Mouse (Mus musculus): ENCODE results near the gene Glcci1. TPM values are rescaled to one million over a fixed set of nuclear protein-coding genes. Genes with fewer than 3 reads are reported as not detected.

Glcci1 gene
- polyA plus RNA-seq, 1 experiment from 2014 or later, result 5.2 TPM

GRCm38 (mm10) chr6:8619582-8620350, 110.4 kb downstream of the Glcci1 start:
- no peak overlapping the region for H3K4me3 ChIP-seq
- DNase-seq (ENCODE audit: low spot score), result no peak
- WGBS, result 76% methylated on average over 4 of the region's 4 CpGs
- H3K4me1 ChIP-seq, result no peaks in the 10 kb centered on the region
- no peaks in the 10 kb centered on the region for H3K36me3 ChIP-seq
- H3K27ac ChIP-seq, result no peak overlapping the region
- no peaks in the 10 kb centered on the region for H3K9me3 ChIP-seq
- no peaks in the 10 kb centered on the region for H3K27me3 ChIP-seq (ENCODE audit: insufficient read depth, poor library complexity, severe bottlenecking)

- H3K36me3 ChIP-seq, result no peaks in the 10 kb centered on the region
- no peak for DNase-seq (ENCODE audit: low spot score)
- WGBS, result 75% methylated on average over 3 of the region's 3 CpGs
- no peaks in the 10 kb centered on the region for H3K9me3 ChIP-seq
- H3K27ac ChIP-seq, result no peak overlapping the region
- H3K4me1 ChIP-seq, result no peaks in the 10 kb centered on the region
- H3K4me3 ChIP-seq, result no peak overlapping the region
- no peaks in the 10 kb centered on the region for H3K27me3 ChIP-seq (ENCODE audit: insufficient read depth, poor library complexity, severe bottlenecking)
Measured at GRCm38 (mm10) chr6:8623045-8623444, 113.6 kb downstream of the Glcci1 start.

- DNase-seq (ENCODE audit: low spot score), result no peak
- H3K36me3 ChIP-seq, result no peaks in the 10 kb centered on the region
- no peaks in the 10 kb centered on the region for H3K9me3 ChIP-seq
- H3K4me3 ChIP-seq, result no peak overlapping the region
- H3K27me3 ChIP-seq (ENCODE audit: insufficient read depth, poor library complexity, severe bottlenecking), result no peaks in the 10 kb centered on the region
- WGBS, result 87% methylated on average over 8 of the region's 8 CpGs
- no peak overlapping the region for H3K27ac ChIP-seq
- H3K4me1 ChIP-seq, result peaks cover 4% of the 10 kb centered on the region; the same call in 1 of the 2 replicates
Measured at GRCm38 (mm10) chr6:8628226-8628625, 118.8 kb downstream of the Glcci1 start.

- WGBS, result 87% methylated on average over 7 of the region's 7 CpGs
- H3K4me3 ChIP-seq, result no peak overlapping the region
- no peaks in the 10 kb centered on the region for H3K36me3 ChIP-seq
- no peaks in the 10 kb centered on the region for H3K27me3 ChIP-seq (ENCODE audit: insufficient read depth, poor library complexity, severe bottlenecking)
- peaks cover 4% of the 10 kb centered on the region; the same call in 1 of the 2 replicates for H3K4me1 ChIP-seq
- no peak overlapping the region for H3K27ac ChIP-seq
- H3K9me3 ChIP-seq, result no peaks in the 10 kb centered on the region
- DNase-seq (ENCODE audit: low spot score), result no peak
Measured at GRCm38 (mm10) chr6:8628715-8629267, 119.4 kb downstream of the Glcci1 start.

DNA sequence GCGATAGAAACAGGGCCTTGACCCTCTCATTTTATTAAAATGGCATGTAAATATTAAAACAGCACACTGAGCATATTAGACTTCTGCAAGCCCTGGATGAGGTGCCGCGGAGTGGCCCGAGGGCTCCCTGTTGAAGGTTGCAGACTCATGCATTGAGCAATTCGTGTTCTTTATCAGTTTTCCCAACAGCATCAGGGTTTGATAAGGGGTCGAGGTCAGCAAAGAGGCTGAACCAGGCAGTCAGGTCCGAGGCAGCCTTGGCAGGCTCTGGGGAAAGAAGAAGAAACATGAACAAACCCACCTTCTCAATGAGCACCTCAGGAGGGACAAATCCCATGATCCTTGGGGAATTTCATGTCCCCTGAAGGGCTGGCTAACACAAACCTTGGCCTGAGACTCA, 121.1 kb downstream of the Glcci1 start:
- 53% methylated on average over 7 of the region's 7 CpGs for WGBS

DNA sequence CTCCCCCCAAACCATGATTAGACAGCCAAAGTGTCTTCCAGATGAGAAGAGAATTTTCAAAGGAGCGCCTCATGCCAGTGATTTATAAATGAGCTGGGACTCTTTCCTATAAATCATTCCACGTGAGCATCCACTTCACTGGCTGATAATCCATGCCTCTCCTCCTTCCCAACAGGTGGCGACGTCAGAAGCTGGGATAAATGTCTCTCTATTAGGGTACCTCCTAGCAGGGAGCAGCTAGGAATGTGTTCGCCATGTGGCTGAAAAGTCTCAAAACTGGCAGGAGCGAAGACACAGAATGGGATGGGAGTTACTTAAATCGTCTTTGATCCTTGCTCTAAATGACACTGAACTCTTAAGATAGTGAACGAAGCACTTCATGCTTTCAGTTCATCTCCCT, 122.0 kb downstream of the Glcci1 start:
- DNase-seq (ENCODE audit: low spot score), result no peak
- Histone ChIP-seq H3K9me3 (no peaks in the 10 kb centered on the region), H3K36me3 (peaks cover 2% of the 10 kb centered on the region; the same call in 1 of the 2 replicates), H3K27me3 (ENCODE audit: insufficient read depth, poor library complexity, severe bottlenecking) (no peaks in the 10 kb centered on the region), H3K4me3 (no peak overlapping the region), H3K4me1 (peaks cover 4% of the 10 kb centered on the region; the same call in 1 of the 2 replicates), H3K27ac (no peak overlapping the region)
- 86% methylated on average over 8 of the region's 8 CpGs for WGBS

More for the DNA sequence above, 121.1 kb downstream of the Glcci1 start:
- no peak for DNase-seq (ENCODE audit: low spot score)
- Histone ChIP-seq H3K36me3 (no peaks in the 10 kb centered on the region), H3K4me1 (peaks cover 4% of the 10 kb centered on the region; the same call in 1 of the 2 replicates), H3K4me3 (no peak overlapping the region), H3K27me3 (ENCODE audit: insufficient read depth, poor library complexity, severe bottlenecking) (no peaks in the 10 kb centered on the region), H3K9me3 (no peaks in the 10 kb centered on the region), H3K27ac (peak overlapping the region; percentile 13; the same call in 1 of the 2 replicates)

DNA sequence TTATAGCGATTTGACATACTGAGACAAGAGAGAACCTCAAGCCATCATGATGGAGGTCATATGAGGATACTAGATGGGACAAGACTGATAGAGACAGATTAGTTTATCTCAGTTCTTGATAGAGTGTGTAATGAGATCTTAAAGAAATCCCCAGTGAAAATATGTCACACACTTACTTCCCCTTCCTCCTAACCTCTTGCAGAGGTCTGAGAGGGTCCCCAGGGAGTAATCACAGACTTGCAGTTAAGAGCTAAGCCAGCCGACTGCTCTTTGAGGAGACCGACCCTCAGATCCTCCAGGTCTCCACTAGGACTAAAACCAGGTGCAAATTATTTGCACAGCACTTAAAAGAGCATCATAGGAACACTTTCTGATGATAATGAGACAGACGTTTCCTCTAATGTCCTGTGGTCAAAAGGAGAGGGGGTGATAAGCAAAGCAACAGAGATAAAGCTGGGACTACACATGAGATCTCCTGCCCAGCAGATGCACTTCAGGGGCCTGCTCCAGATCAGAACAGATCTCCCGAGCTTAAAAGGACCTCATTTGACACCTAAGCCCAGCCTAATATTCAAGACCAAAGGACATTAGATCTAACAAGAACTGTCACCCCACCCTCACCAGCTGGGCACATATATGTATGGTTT, 122.7 kb downstream of the Glcci1 start:
- Histone ChIP-seq H3K36me3 (peaks cover 7% of the 10 kb centered on the region; the same call in 1 of the 2 replicates), H3K9me3 (no peaks in the 10 kb centered on the region), H3K4me3 (no peak overlapping the region), H3K27ac (no peak overlapping the region), H3K27me3 (ENCODE audit: insufficient read depth, poor library complexity, severe bottlenecking) (no peaks in the 10 kb centered on the region), H3K4me1 (peaks cover 4% of the 10 kb centered on the region; the same call in 1 of the 2 replicates)
- no peak for DNase-seq (ENCODE audit: low spot score)
- 43% methylated on average over 5 of the region's 5 CpGs for WGBS

GRCm38 (mm10) chr6:8632701-8633100, 123.3 kb downstream of the Glcci1 start:
- WGBS, result 90% methylated on average over 4 of the region's 4 CpGs
- Histone ChIP-seq H3K4me3 (no peak overlapping the region), H3K9me3 (no peaks in the 10 kb centered on the region), H3K27me3 (ENCODE audit: insufficient read depth, poor library complexity, severe bottlenecking) (no peaks in the 10 kb centered on the region), H3K27ac (no peak overlapping the region), H3K4me1 (peaks cover 4% of the 10 kb centered on the region; the same call in 1 of the 2 replicates), H3K36me3 (peaks cover 7% of the 10 kb centered on the region; the same call in 1 of the 2 replicates)
- no peak for DNase-seq (ENCODE audit: low spot score)

GRCm38 (mm10) chr6:8638122-8638521, 128.7 kb downstream of the Glcci1 start:
- no peaks in the 10 kb centered on the region for H3K9me3 ChIP-seq
- WGBS, result 75% methylated on average over 4 of the region's 4 CpGs
- H3K27me3 ChIP-seq (ENCODE audit: insufficient read depth, poor library complexity, severe bottlenecking), result no peaks in the 10 kb centered on the region
- no peak for DNase-seq (ENCODE audit: low spot score)
- H3K4me3 ChIP-seq, result no peak overlapping the region
- no peaks in the 10 kb centered on the region for H3K4me1 ChIP-seq
- H3K36me3 ChIP-seq, result peaks cover 8% of the 10 kb centered on the region; the same call in 1 of the 2 replicates
- H3K27ac ChIP-seq, result no peak overlapping the region

GRCm38 (mm10) chr6:8638899-8639298, 129.5 kb downstream of the Glcci1 start:
- no peaks in the 10 kb centered on the region for H3K9me3 ChIP-seq
- H3K27me3 ChIP-seq (ENCODE audit: insufficient read depth, poor library complexity, severe bottlenecking), result no peaks in the 10 kb centered on the region
- H3K4me1 ChIP-seq, result no peaks in the 10 kb centered on the region
- peaks cover 8% of the 10 kb centered on the region; the same call in 1 of the 2 replicates for H3K36me3 ChIP-seq
- H3K27ac ChIP-seq, result no peak overlapping the region
- DNase-seq (ENCODE audit: low spot score), result no peak
- 80% methylated on average over 4 of the region's 4 CpGs for WGBS
- no peak overlapping the region for H3K4me3 ChIP-seq

- H3K9me3 ChIP-seq, result no peaks in the 10 kb centered on the region
- peaks cover 8% of the 10 kb centered on the region; the same call in 1 of the 2 replicates for H3K36me3 ChIP-seq
- no peak overlapping the region for H3K4me3 ChIP-seq
- no peaks in the 10 kb centered on the region for H3K27me3 ChIP-seq (ENCODE audit: insufficient read depth, poor library complexity, severe bottlenecking)
- WGBS, result 79% methylated on average over 2 of the region's 2 CpGs
- DNase-seq (ENCODE audit: low spot score), result no peak
- H3K27ac ChIP-seq, result no peak overlapping the region
- no peaks in the 10 kb centered on the region for H3K4me1 ChIP-seq
Measured at GRCm38 (mm10) chr6:8639526-8639925, 130.1 kb downstream of the Glcci1 start.

DNA sequence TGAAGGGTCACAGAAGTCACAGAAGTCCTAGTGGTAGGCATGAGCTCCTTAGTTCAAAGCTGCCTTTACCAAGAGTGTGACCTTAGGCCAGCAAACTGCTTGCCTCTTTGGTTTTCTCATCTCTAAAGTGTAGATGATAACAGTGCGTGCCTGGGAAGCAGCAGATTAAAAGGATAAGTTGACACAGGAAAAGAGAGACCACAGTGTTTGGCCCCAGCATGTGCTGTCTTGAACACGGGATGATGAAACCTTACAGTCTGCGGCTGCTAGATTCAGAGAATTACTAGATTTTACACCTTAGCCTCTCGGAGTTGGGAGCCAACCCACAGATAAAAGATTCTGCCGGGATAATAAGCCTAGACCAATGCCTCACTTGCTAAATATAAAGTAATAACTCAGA, 131.5 kb downstream of the Glcci1 start:
- no peaks in the 10 kb centered on the region; the same call in 1 of the 2 replicates for H3K27me3 ChIP-seq (ENCODE audit: insufficient read depth, poor library complexity, severe bottlenecking)
- no peaks in the 10 kb centered on the region for H3K4me1 ChIP-seq
- H3K27ac ChIP-seq, result no peak overlapping the region
- H3K9me3 ChIP-seq, result no peaks in the 10 kb centered on the region
- no peak for DNase-seq (ENCODE audit: low spot score)
- peaks cover 8% of the 10 kb centered on the region; the same call in 1 of the 2 replicates for H3K36me3 ChIP-seq
- H3K4me3 ChIP-seq, result no peak overlapping the region
- WGBS, result 73% methylated on average over 5 of the region's 5 CpGs

GRCm38 (mm10) chr6:8644703-8645102, 135.3 kb downstream of the Glcci1 start:
- H3K4me1 ChIP-seq, result peaks cover 8% of the 10 kb centered on the region; the same call in 1 of the 2 replicates
- no peaks in the 10 kb centered on the region for H3K36me3 ChIP-seq
- no peak overlapping the region for H3K4me3 ChIP-seq
- H3K27ac ChIP-seq, result no peak overlapping the region
- H3K27me3 ChIP-seq (ENCODE audit: insufficient read depth, poor library complexity, severe bottlenecking), result no peaks in the 10 kb centered on the region; the same call in 1 of the 2 replicates
- 82% methylated on average over 10 of the region's 10 CpGs for WGBS
- DNase-seq (ENCODE audit: low spot score), result no peak
- no peaks in the 10 kb centered on the region for H3K9me3 ChIP-seq

Measured in heart, embryonic 10.5 days (tissue).